Mouse (Mus musculus): ENCODE results near the gene Zfp462. TPM values are rescaled to one million over a fixed set of nuclear protein-coding genes. Genes with fewer than 3 reads are reported as not detected.

Zfp462 gene
- polyA plus RNA-seq (2014; fragmentation: Illumina TruSeq; extraction: RNeasy Lipid Tissue Mini Kit (QIAGEN cat#74804); ENCODE audit: low read depth, low replicate concordance): 4.1 TPM

DNA sequence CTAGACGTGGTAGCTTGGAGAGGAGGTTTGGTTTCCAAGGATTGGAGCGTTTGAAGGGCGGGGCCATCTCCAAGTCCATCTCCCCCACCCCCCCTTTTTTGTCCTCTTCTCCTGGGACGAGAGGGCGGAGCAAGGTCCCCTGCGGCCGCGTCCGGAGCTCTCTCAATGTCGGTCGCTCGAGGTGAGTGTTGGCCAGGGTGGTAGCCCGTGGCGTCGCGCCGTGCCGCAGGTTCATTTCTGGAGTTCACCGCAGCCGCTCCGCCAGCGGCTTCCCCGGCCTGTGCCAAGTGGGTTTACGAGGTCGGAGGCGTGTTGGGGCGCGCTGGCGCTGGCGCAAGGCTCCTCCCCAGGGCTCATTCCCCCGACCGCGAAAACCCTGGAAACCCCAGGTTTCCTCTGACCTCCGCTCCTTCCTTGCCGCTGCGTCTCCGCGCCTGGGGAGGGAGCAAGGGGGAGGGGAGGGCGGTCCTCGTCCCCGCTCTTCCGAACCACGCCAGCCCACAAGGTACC, at the start of gene Zfp462:
Gene Zfp462 (plus strand): TSS at position 128 of the 510 bp plus-strand sequence.

All from heart, adult 10 weeks (tissue).